Comparison of ENCODE assay signal across 8 mouse cellular contexts in the genomic region with DNA sequence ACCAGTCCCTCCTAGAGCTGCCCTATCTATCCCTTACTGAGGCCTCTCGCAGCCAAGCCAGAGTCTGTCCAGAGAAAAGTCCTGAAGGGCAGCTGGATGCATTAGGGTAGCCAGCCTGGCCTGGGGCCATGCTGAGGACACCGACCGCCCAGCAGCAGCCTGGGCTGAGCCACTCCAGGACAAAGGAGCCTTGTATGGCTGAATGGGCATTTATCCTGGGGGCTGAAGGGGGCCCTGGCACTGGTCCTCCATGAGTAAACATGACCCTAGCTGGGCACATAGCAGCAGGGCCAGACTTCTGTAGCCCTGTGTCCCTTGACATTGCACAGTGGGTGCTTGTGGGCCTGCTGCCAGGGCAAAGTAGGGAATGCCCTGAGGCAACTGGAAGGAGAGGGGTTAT. TPM values are rescaled to one million over a fixed set of nuclear protein-coding genes. Genes with fewer than 3 reads are reported as not detected.
A peak's percentile ranks its signal among the peaks of the same experiment; 100 is the strongest.
DNase-seq lines count a peak whose midpoint lies in the region; ATAC-seq and TF ChIP-seq lines count a peak whose summit lies in the region.

No protein-coding gene starts in this region.

- 44% methylated on average over 3 of the region's 3 CpGs for WGBS in heart, embryonic 15.5 days
- whole genome bisulfite sequencing in hindbrain, embryonic 12.5 days, result 62% methylated on average over 3 of the region's 3 CpGs
- 74% methylated on average over 3 of the region's 3 CpGs for WGBS in limb, embryonic 15.5 days

- peaks cover 25% of the 10 kb centered on the region for H3K36me3 ChIP-seq in heart, embryonic 15.5 days
- peaks cover 36% of the 10 kb centered on the region for H3K36me3 ChIP-seq in hindbrain, embryonic 12.5 days
- peaks cover 35% of the 10 kb centered on the region for H3K36me3 ChIP-seq in limb, embryonic 15.5 days

- no peak overlapping the region for H3K4me3 ChIP-seq in heart, embryonic 15.5 days
- no peak overlapping the region for H3K4me3 ChIP-seq in hindbrain, embryonic 12.5 days
- H3K4me3 ChIP-seq in limb, embryonic 15.5 days, result no peak overlapping the region

- no peak overlapping the region for H3K4me2 ChIP-seq in heart, embryonic 15.5 days
- no peak overlapping the region for H3K4me2 ChIP-seq in hindbrain, embryonic 12.5 days (replicated peaks)
- H3K4me2 ChIP-seq in limb, embryonic 15.5 days, result no peak overlapping the region

- peak overlapping the region; percentile 3; the same call in 1 of the 2 replicates for H3K9ac ChIP-seq in heart, embryonic 15.5 days
- H3K9ac ChIP-seq in hindbrain, embryonic 12.5 days, result no peak overlapping the region
- no peak overlapping the region for H3K9ac ChIP-seq in limb, embryonic 15.5 days

- TF ChIP-seq POLR2A in brain, embryonic 14.5 days (IDR thresholded peaks at IDR 0.05; ENCODE audit: borderline replicate concordance, extremely low read depth, insufficient read depth, insufficient read length, poor library complexity, severe bottlenecking), result no peak

- no peaks in the 10 kb centered on the region for H3K27me3 ChIP-seq in heart, embryonic 15.5 days
- no peaks in the 10 kb centered on the region for H3K27me3 ChIP-seq in hindbrain, embryonic 12.5 days
- H3K27me3 ChIP-seq in limb, embryonic 15.5 days, result no peaks in the 10 kb centered on the region

- 0 out of 2 replicates have a peak, but pooled peaks have one; percentile 2 for ATAC-seq in heart, embryonic 15.5 days (replicated peaks; ENCODE audit: insufficient number of reproducible peaks, insufficient read depth, low FRiP score, low read depth)
- peak; percentile 48; the same call in 1 of the 2 replicates for ATAC-seq in hindbrain, embryonic 12.5 days (ENCODE audit: low FRiP score)
- ATAC-seq in limb, embryonic 15.5 days (ENCODE audit: insufficient number of reproducible peaks, low FRiP score, low TSS enrichment, low read depth), result peak; percentile 65
- no peak for ATAC-seq in inflammation-experienced regulatory T-cells, adult 6 months

- no peaks in the 10 kb centered on the region for H3K9me3 ChIP-seq in heart, embryonic 15.5 days (replicated peaks)
- H3K9me3 ChIP-seq in hindbrain, embryonic 12.5 days (replicated peaks), result no peaks in the 10 kb centered on the region
- no peaks in the 10 kb centered on the region for H3K9me3 ChIP-seq in limb, embryonic 15.5 days

- no peak for DNase-seq in heart, adult 8-10 months (ENCODE audit: low spot score)
- DNase-seq in brain, embryonic 14.5 days (ENCODE audit: low read depth), result peak; percentile 71
- DNase-seq in adrenal gland, postnatal 36 days, result no peak
- DNase-seq in urinary bladder, postnatal 10 days (ENCODE audit: low spot score), result no peak

- no peak for TF ChIP-seq CTCF in brain, embryonic 14.5 days (IDR thresholded peaks at IDR 0.05; ENCODE audit: borderline replicate concordance, extremely low read depth, insufficient read depth, insufficient read length)

- no peak overlapping the region for H3K27ac ChIP-seq in heart, embryonic 15.5 days
- peak overlapping the region; percentile 41; the same call in 1 of the 2 replicates for H3K27ac ChIP-seq in hindbrain, embryonic 12.5 days
- peak overlapping the region; percentile 59 for H3K27ac ChIP-seq in limb, embryonic 15.5 days

- peaks cover 8% of the 10 kb centered on the region for H3K4me1 ChIP-seq in heart, embryonic 15.5 days (replicated peaks)
- H3K4me1 ChIP-seq in hindbrain, embryonic 12.5 days, result peaks cover 7% of the 10 kb centered on the region
- H3K4me1 ChIP-seq in limb, embryonic 15.5 days, result no peaks in the 10 kb centered on the region

RNA-seq across cellular contexts. Expression of a gene that starts 16.2 kb away (rescaled TPM):
- polyA plus RNA-seq in heart, embryonic 15.5 days (2015; fragmentation: Nextera tagmentation; extraction: Ambion mirVana), result 29.5 and 37.6 TPM in 2 replicates
- total RNA-seq in heart, adult 8-10 months (2022), result 10 to 100 TPM; 20.4 to 22.2 (median 21.9) TPM
- polyA plus RNA-seq in brain, embryonic 14.5 days (2012; rRNA removed), result 27.8 and 40.9 TPM in 2 replicates
- polyA plus RNA-seq in hindbrain, embryonic 12.5 days (2016; fragmentation: Nextera tagmentation; extraction: Ambion mirVana), result 33.3 and 33.8 TPM in 2 replicates
- polyA plus RNA-seq in limb, embryonic 15.5 days (2015; fragmentation: Nextera tagmentation; extraction: Ambion mirVana), result 45.8 and 49.7 TPM in 2 replicates
- total RNA-seq in adrenal gland, postnatal 36 days (2021), result 10 to 100 TPM; 25.9 to 28.5 TPM
- polyA plus RNA-seq in inflammation-experienced regulatory T-cells, adult 6 months (2017; shearing (Covaris generic)), result 10 to 100 TPM; 26.3 to 33.7 (median 32.2) TPM

RNA-seq across cellular contexts. Expression of a gene that starts 16.5 kb away (rescaled TPM):
- 107 and 117 TPM in 2 replicates for polyA plus RNA-seq in heart, embryonic 15.5 days (2015; fragmentation: Nextera tagmentation; extraction: Ambion mirVana)
- 1 to 10 TPM; 1.6 to 3.1 (median 2.1) TPM for total RNA-seq in heart, adult 8-10 months (2022)
- 33.1 and 48.6 TPM in 2 replicates for polyA plus RNA-seq in brain, embryonic 14.5 days (2012; rRNA removed)
- 161 TPM in 2 replicates for polyA plus RNA-seq in hindbrain, embryonic 12.5 days (2016; fragmentation: Nextera tagmentation; extraction: Ambion mirVana)
- polyA plus RNA-seq in limb, embryonic 15.5 days (2015; fragmentation: Nextera tagmentation; extraction: Ambion mirVana), result 150 and 151 TPM in 2 replicates
- 1 to 10 TPM; 7.6 to 8.4 TPM for total RNA-seq in adrenal gland, postnatal 36 days (2021)
- polyA plus RNA-seq in inflammation-experienced regulatory T-cells, adult 6 months (2017; shearing (Covaris generic)), result 100 to 1,000 TPM in 1 of 3 experiments, 10 to 100 TPM in 2; 19.1 to 147 (median 22.1) TPM

RNA-seq across cellular contexts. Expression of a gene that starts 22.1 kb away (rescaled TPM):
- polyA plus RNA-seq in heart, embryonic 15.5 days (2015; fragmentation: Nextera tagmentation; extraction: Ambion mirVana), result 99.3 and 113 TPM in 2 replicates
- total RNA-seq in heart, adult 8-10 months (2022), result 10 to 100 TPM in 2 of 4 experiments, 1 to 10 TPM in 2; 8.8 to 12.0 (median 10.6) TPM
- 66.6 and 72.1 TPM in 2 replicates for polyA plus RNA-seq in brain, embryonic 14.5 days (2012; rRNA removed)
- polyA plus RNA-seq in hindbrain, embryonic 12.5 days (2016; fragmentation: Nextera tagmentation; extraction: Ambion mirVana), result 182 and 186 TPM in 2 replicates
- polyA plus RNA-seq in limb, embryonic 15.5 days (2015; fragmentation: Nextera tagmentation; extraction: Ambion mirVana), result 204 and 206 TPM in 2 replicates
- 10 to 100 TPM; 44.8 to 47.8 TPM for total RNA-seq in adrenal gland, postnatal 36 days (2021)
- polyA plus RNA-seq in inflammation-experienced regulatory T-cells, adult 6 months (2017; shearing (Covaris generic)), result 100 to 1,000 TPM; 121 to 329 (median 129) TPM

RNA-seq across cellular contexts. Expression of a gene that starts 44.7 kb away (rescaled TPM):
- polyA plus RNA-seq in heart, embryonic 15.5 days (2015; fragmentation: Nextera tagmentation; extraction: Ambion mirVana), result 0.74 and 1.0 TPM in 2 replicates
- total RNA-seq in heart, adult 8-10 months (2022), result 1 to 10 TPM in 2 of 4 experiments, under 1 TPM in 2; 0.87 to 1.1 (median 1.0) TPM
- 0.98 and 1.00 TPM in 2 replicates for polyA plus RNA-seq in brain, embryonic 14.5 days (2012; rRNA removed)
- polyA plus RNA-seq in hindbrain, embryonic 12.5 days (2016; fragmentation: Nextera tagmentation; extraction: Ambion mirVana), result 0.35 and 1.3 TPM in 2 replicates
- polyA plus RNA-seq in limb, embryonic 15.5 days (2015; fragmentation: Nextera tagmentation; extraction: Ambion mirVana), result 0.29 and 0.35 TPM in 2 replicates
- total RNA-seq in adrenal gland, postnatal 36 days (2021), result under 1 TPM; 0.30 to 0.36 TPM
- polyA plus RNA-seq in inflammation-experienced regulatory T-cells, adult 6 months (2017; shearing (Covaris generic)), result under 1 TPM; 0.63 to 0.82 (median 0.66) TPM

RNA-seq across cellular contexts. Expression of a gene that starts 45.0 kb away (rescaled TPM):
- 45.3 and 51.4 TPM in 2 replicates for polyA plus RNA-seq in heart, embryonic 15.5 days (2015; fragmentation: Nextera tagmentation; extraction: Ambion mirVana)
- 10 to 100 TPM; 24.0 to 30.9 (median 28.1) TPM for total RNA-seq in heart, adult 8-10 months (2022)
- 17.9 and 19.9 TPM in 2 replicates for polyA plus RNA-seq in brain, embryonic 14.5 days (2012; rRNA removed)
- 42.3 and 50.8 TPM in 2 replicates for polyA plus RNA-seq in hindbrain, embryonic 12.5 days (2016; fragmentation: Nextera tagmentation; extraction: Ambion mirVana)
- 62.5 and 69.1 TPM in 2 replicates for polyA plus RNA-seq in limb, embryonic 15.5 days (2015; fragmentation: Nextera tagmentation; extraction: Ambion mirVana)
- 10 to 100 TPM; 27.5 to 28.3 TPM for total RNA-seq in adrenal gland, postnatal 36 days (2021)
- 10 to 100 TPM; 17.8 to 23.6 (median 22.2) TPM for polyA plus RNA-seq in inflammation-experienced regulatory T-cells, adult 6 months (2017; shearing (Covaris generic))
